Mouse (Mus musculus): ENCODE measurements around the gene Nell2. TPM values are rescaled to one million over a fixed set of nuclear protein-coding genes. Genes with fewer than 3 reads are reported as not detected.
"Not testable (repeated sequence)": the region's sequence is repeated elsewhere in the genome, so short reads cannot be mapped to it uniquely, and the experiment has no call there.

The Nell2 gene
- polyA plus RNA-seq, 1 experiment from 2014 or later = 67.0 TPM

DNA sequence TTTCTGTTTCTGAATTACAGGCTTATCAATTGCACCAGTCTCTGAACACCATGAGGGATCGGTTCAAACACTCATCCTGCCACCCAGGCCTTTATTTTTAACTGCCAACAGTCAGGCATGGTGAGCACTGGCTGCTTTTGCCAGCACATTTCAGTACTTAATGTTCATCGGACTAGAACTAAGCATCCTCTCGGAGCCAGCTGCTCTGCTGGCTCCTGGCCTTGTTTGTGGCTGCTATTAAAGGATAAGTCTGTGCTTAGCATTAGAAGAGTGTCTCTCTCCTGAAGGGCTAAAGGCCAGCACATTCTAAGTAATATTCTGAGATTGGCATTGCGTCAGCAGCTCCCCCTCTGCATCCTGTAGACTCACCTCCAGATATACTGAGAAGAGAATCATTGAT is 7.9 kb upstream of the Nell2 start:
- Histone ChIP-seq H3K9me3 (ENCODE audit: control insufficient read depth, low read length) (no peaks in the 10 kb centered on the region), H3K9ac (ENCODE audit: low read length) (no peak overlapping the region), H3K36me3 (ENCODE audit: control insufficient read depth, insufficient read depth, low read length) (no peaks in the 10 kb centered on the region), H3K4me2 (ENCODE audit: low read depth, low read length, severe bottlenecking) (no peak overlapping the region), H3K27me3 (ENCODE audit: control insufficient read depth, insufficient read depth, low read length) (no peaks in the 10 kb centered on the region), H3K27ac (ENCODE audit: low read depth, low read length) (no peak overlapping the region), H3K4me3 (ENCODE audit: low read depth, low read length) (no peak overlapping the region), H3K4me1 (replicated peaks; ENCODE audit: control insufficient read depth, insufficient read depth, low read length) (no peaks in the 10 kb centered on the region)
- no peak for DNase-seq (ENCODE audit: low spot score)
- ATAC-seq (replicated peaks; ENCODE audit: low FRiP score) = no peak
- 91% methylated on average over 4 of the region's 4 CpGs for WGBS

DNA sequence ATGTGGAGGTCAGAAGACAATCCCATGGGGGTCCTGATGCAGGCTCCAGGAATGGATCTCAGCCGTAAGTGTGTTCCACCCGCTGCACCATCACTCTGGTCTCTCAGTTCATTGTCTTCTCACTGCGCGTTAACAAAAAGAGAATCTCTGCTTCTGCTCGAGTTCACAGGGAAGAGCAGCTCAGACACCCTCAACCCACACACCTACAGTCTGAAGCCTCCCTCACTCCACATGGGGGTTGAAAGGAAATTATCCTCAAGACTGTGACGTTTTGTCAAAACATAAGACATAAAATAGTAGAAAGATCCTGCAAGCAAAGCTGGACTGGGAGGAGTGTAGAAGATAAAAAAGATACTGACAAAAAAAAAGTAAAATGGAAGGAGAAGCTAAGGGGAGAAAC is 6.3 kb upstream of the Nell2 start:
- WGBS = 70% methylated on average over 6 of the region's 6 CpGs
- Histone ChIP-seq H3K9me3 (ENCODE audit: control insufficient read depth, low read length) (no peaks in the 10 kb centered on the region), H3K4me3 (ENCODE audit: low read depth, low read length) (no peak overlapping the region), H3K36me3 (ENCODE audit: control insufficient read depth, insufficient read depth, low read length) (no peaks in the 10 kb centered on the region), H3K27me3 (ENCODE audit: control insufficient read depth, insufficient read depth, low read length) (no peaks in the 10 kb centered on the region), H3K9ac (ENCODE audit: low read length) (no peak overlapping the region), H3K4me2 (ENCODE audit: low read depth, low read length, severe bottlenecking) (no peak overlapping the region), H3K27ac (ENCODE audit: low read depth, low read length) (no peak overlapping the region), H3K4me1 (replicated peaks; ENCODE audit: control insufficient read depth, insufficient read depth, low read length) (no peaks in the 10 kb centered on the region)
- DNase-seq (ENCODE audit: low spot score) = no peak
- ATAC-seq (replicated peaks; ENCODE audit: low FRiP score) = no peak

DNA sequence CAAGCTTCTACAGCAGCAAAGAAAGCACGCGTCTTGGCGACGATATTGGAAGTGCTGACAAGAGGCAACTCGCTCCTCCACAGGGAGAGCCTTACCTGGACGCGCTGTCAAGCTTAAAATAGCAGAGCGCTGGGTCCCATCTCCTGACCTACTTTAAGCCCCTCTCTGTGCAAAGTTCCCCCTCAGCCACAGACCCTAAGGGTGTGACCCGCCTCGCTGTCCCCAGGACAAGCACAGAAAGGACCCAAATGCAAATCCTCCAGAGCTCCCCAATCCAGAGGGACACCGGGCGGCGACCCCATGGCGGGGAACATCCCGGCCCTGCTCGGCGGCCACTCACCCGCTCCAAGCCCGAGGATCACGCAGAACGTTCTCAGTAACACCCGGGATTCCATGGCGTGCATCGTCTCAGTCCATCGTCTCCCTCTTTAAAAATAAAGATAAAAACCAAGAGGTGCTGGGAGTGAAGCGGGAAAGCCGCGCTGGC is 855 bp downstream of the Nell2 start:
- Histone ChIP-seq H3K4me1 (replicated peaks; ENCODE audit: control insufficient read depth, insufficient read depth, low read length) (peaks cover 5% of the 10 kb centered on the region; the same call in 1 of the 2 replicates), H3K4me2 (ENCODE audit: low read depth, low read length, severe bottlenecking) (peak overlapping the region; percentile 91), H3K27me3 (ENCODE audit: control insufficient read depth, insufficient read depth, low read length) (no peaks in the 10 kb centered on the region), H3K27ac (ENCODE audit: low read depth, low read length) (0 out of 2 replicates have a peak overlapping the region, but pooled peaks have one; percentile 12), H3K36me3 (ENCODE audit: control insufficient read depth, insufficient read depth, low read length) (no peaks in the 10 kb centered on the region), H3K4me3 (ENCODE audit: low read depth, low read length) (peak overlapping the region; percentile 75), H3K9me3 (ENCODE audit: control insufficient read depth, low read length) (no peaks in the 10 kb centered on the region), H3K9ac (ENCODE audit: low read length) (peak overlapping the region; percentile 79)
- WGBS = 0% methylated on average over 28 of the region's 28 CpGs
- peak; percentile 72 for DNase-seq (ENCODE audit: low spot score)
- ATAC-seq (replicated peaks; ENCODE audit: low FRiP score) = peak; percentile 25

DNA sequence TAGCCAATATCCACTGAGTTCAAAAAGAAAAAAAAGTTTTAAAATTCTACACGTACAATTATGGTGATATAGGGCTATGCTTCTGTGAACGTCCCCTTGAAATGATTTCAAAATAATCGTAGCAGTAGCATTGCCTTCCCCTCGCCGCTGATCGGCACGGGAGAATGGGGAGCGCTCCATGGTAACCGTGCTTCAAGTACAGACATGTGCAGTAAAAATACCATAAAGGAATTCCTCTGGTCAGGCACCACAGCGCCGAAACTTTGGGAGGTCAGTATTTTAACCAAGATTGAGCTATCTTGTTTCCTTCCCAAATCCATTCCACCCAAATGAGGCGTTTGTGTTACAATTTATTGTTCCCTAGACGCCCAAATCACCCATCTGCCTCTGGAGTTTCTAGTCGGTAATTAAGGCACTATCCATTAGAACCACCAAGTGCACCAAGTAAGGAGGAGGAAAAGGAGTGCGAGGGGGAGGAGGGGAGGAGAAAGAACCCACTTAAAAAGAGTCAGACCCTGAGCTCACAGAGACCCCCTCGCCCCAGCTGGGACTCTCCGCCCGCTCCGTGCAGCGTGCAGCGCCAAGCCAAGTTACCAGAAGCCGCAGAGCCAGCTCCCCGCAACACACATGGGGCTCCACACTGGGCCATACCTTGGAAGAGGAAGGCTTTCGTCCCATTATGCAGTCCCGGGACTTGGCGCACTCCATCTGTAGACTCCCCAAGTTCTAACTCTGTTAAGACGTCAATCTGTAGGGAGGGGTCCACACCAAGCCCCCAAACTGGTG is 1.5 kb downstream of the Nell2 start:
- Histone ChIP-seq H3K4me2 (ENCODE audit: low read depth, low read length, severe bottlenecking) (peak overlapping the region; percentile 91), H3K9ac (ENCODE audit: low read length) (peak overlapping the region; percentile 79), H3K36me3 (ENCODE audit: control insufficient read depth, insufficient read depth, low read length) (no peaks in the 10 kb centered on the region), H3K27me3 (ENCODE audit: control insufficient read depth, insufficient read depth, low read length) (no peaks in the 10 kb centered on the region), H3K4me3 (ENCODE audit: low read depth, low read length) (peak overlapping the region; percentile 75), H3K27ac (ENCODE audit: low read depth, low read length) (no peak overlapping the region), H3K4me1 (replicated peaks; ENCODE audit: control insufficient read depth, insufficient read depth, low read length) (peaks cover 5% of the 10 kb centered on the region; the same call in 1 of the 2 replicates), H3K9me3 (ENCODE audit: control insufficient read depth, low read length) (no peaks in the 10 kb centered on the region)
- peak; percentile 75 for DNase-seq (ENCODE audit: low spot score)
- WGBS = 2% methylated on average over 27 of the region's 27 CpGs
- ATAC-seq (replicated peaks; ENCODE audit: low FRiP score) = peak; percentile 52

DNA sequence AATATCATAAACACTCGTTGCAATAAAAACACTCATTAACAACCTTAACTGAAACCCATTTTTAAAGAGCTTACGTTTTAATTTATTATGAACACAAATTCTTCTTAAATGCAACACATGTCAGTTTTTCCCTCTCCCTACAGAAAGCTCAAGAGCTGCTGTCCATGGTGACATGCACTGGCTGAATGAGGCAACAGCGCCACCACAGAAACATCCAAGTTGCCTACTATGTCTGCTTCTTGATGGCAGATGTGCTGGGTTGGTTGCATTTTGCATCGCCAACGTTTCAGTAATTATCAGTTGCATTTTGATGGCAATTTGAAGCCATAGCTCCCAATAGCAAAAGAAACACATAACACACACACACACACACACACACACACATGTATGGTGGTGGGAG is 2.4 kb downstream of the Nell2 start:
- Histone ChIP-seq H3K4me2 (ENCODE audit: low read depth, low read length, severe bottlenecking) (peak overlapping the region; percentile 91), H3K36me3 (ENCODE audit: control insufficient read depth, insufficient read depth, low read length) (no peaks in the 10 kb centered on the region; the same call in 1 of the 2 replicates), H3K9me3 (ENCODE audit: control insufficient read depth, low read length) (no peaks in the 10 kb centered on the region), H3K4me3 (ENCODE audit: low read depth, low read length) (peak overlapping the region; percentile 75), H3K4me1 (replicated peaks; ENCODE audit: control insufficient read depth, insufficient read depth, low read length) (peaks cover 5% of the 10 kb centered on the region; the same call in 1 of the 2 replicates), H3K27me3 (ENCODE audit: control insufficient read depth, insufficient read depth, low read length) (no peaks in the 10 kb centered on the region), H3K9ac (ENCODE audit: low read length) (no peak overlapping the region), H3K27ac (ENCODE audit: low read depth, low read length) (no peak overlapping the region)
- 12% methylated on average over 5 of the region's 5 CpGs for WGBS
- DNase-seq (ENCODE audit: low spot score) = peak; percentile 68
- no peak for ATAC-seq (replicated peaks; ENCODE audit: low FRiP score)

DNA sequence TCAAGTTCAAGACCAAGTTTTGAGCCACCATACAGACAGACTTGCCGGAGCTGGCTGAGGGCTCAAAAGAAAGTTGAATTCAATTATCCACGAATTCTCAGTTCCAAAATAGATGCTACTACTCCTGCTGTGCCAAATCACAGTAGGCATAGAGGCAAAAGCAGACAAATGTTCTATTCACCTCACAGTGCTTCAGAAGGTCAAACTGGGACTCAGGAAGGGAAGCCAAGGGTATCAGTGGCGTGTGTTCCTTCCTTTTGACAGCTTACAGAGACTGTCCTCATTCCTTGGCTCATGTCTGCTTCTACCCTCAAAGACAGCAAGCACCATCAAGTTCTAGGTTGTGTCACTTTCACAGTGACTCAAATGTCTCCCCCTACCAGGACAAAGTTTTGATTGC is 10.2 kb downstream of the Nell2 start:
- DNase-seq (ENCODE audit: low spot score) (no peak), ATAC-seq (replicated peaks; ENCODE audit: low FRiP score) (no peak)
- Histone ChIP-seq H3K9me3 (ENCODE audit: control insufficient read depth, low read length) (no peaks in the 10 kb centered on the region), H3K4me1 (replicated peaks; ENCODE audit: control insufficient read depth, insufficient read depth, low read length) (no peaks in the 10 kb centered on the region), H3K4me3 (ENCODE audit: low read depth, low read length) (no peak overlapping the region), H3K4me2 (ENCODE audit: low read depth, low read length, severe bottlenecking) (no peak overlapping the region), H3K27me3 (ENCODE audit: control insufficient read depth, insufficient read depth, low read length) (no peaks in the 10 kb centered on the region), H3K27ac (ENCODE audit: low read depth, low read length) (no peak overlapping the region), H3K9ac (ENCODE audit: low read length) (no peak overlapping the region), H3K36me3 (ENCODE audit: control insufficient read depth, insufficient read depth, low read length) (no peaks in the 10 kb centered on the region; the same call in 1 of the 2 replicates)
- 83% methylated on average over 3 of the region's 3 CpGs for WGBS

DNA sequence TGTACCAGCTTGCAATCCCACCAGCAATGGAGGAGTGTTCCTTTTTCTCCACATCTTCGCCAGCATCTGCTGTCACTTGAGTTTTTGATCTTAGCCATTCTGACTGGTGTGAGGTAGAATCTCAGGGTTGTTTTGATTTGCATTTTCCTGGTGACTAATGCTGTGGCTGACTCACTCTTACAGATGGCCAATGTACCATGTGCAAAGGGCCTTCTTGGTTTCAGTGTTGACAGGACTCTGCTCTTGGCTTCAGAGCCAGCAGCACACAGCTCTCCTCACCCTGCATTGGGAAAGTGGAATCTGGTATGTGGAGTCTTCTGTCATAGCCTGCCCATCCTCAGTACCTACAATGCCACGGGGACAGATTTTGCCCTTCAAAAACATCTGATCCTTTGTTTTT is 15.1 kb downstream of the Nell2 start:
- not testable (repeated sequence) for H3K27me3 ChIP-seq (ENCODE audit: control insufficient read depth, insufficient read depth, low read length); H3K4me1 ChIP-seq (replicated peaks; ENCODE audit: control insufficient read depth, insufficient read depth, low read length); H3K4me2 ChIP-seq (ENCODE audit: low read depth, low read length, severe bottlenecking); H3K9me3 ChIP-seq (ENCODE audit: control insufficient read depth, low read length); ATAC-seq (replicated peaks; ENCODE audit: low FRiP score); H3K36me3 ChIP-seq (ENCODE audit: control insufficient read depth, insufficient read depth, low read length); H3K4me3 ChIP-seq (ENCODE audit: low read depth, low read length); H3K9ac ChIP-seq (ENCODE audit: low read length); H3K27ac ChIP-seq (ENCODE audit: low read depth, low read length); DNase-seq (ENCODE audit: low spot score)
- WGBS = 75% methylated on average over 2 of the region's 2 CpGs

DNA sequence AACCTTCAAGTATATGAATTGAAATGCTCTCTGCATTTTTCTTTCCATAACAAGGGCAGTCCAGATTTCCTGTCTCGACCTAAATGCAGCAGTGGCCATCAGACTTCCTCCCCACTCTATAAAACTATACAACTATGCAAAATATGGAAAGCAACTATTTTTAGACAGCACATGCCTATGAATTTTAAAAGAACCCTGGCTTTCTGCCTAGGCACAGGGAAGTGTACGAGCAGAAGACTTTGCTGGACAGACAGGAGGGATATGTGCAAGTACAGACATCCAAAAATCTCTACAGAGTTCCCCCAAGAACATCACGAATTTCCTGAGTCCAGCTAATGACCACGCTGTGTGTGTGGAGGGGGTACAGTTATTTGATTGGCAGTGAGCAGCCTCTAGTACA is 32.7 kb downstream of the Nell2 start:
- no peak for ATAC-seq (replicated peaks; ENCODE audit: low FRiP score)
- Histone ChIP-seq H3K36me3 (ENCODE audit: control insufficient read depth, insufficient read depth, low read length) (no peaks in the 10 kb centered on the region), H3K4me3 (ENCODE audit: low read depth, low read length) (no peak overlapping the region), H3K4me2 (ENCODE audit: low read depth, low read length, severe bottlenecking) (no peak overlapping the region), H3K9me3 (ENCODE audit: control insufficient read depth, low read length) (no peaks in the 10 kb centered on the region), H3K27me3 (ENCODE audit: control insufficient read depth, insufficient read depth, low read length) (no peaks in the 10 kb centered on the region), H3K9ac (ENCODE audit: low read length) (no peak overlapping the region), H3K4me1 (replicated peaks; ENCODE audit: control insufficient read depth, insufficient read depth, low read length) (no peaks in the 10 kb centered on the region), H3K27ac (ENCODE audit: low read depth, low read length) (no peak overlapping the region)
- no peak for DNase-seq (ENCODE audit: low spot score)
- 92% methylated on average over 4 of the region's 4 CpGs for WGBS

DNA sequence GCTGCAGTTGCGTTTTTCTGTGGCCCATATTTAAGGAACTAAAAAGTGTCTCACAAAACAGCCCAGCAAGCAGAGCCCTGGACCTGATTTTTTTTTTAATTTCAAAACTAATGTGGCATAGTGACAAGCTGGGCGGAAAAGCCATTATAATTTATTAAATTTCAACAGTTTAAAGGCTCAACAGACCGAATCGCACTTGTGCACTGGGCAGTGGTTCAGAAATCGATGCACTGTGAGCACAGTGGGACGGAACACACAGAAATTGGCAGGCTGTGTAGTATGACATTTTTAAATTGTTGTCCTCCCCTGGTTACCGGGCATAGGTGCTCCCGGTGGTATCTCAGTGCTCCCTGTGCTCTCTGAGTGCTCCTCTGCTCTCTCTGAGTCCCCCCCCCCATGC is 33.2 kb downstream of the Nell2 start:
- Histone ChIP-seq H3K36me3 (ENCODE audit: control insufficient read depth, insufficient read depth, low read length) (no peaks in the 10 kb centered on the region), H3K4me2 (ENCODE audit: low read depth, low read length, severe bottlenecking) (no peak overlapping the region), H3K27ac (ENCODE audit: low read depth, low read length) (no peak overlapping the region), H3K4me3 (ENCODE audit: low read depth, low read length) (no peak overlapping the region), H3K27me3 (ENCODE audit: control insufficient read depth, insufficient read depth, low read length) (no peaks in the 10 kb centered on the region), H3K4me1 (replicated peaks; ENCODE audit: control insufficient read depth, insufficient read depth, low read length) (no peaks in the 10 kb centered on the region), H3K9ac (ENCODE audit: low read length) (no peak overlapping the region), H3K9me3 (ENCODE audit: control insufficient read depth, low read length) (no peaks in the 10 kb centered on the region)
- ATAC-seq (replicated peaks; ENCODE audit: low FRiP score) = no peak
- no peak for DNase-seq (ENCODE audit: low spot score)
- 93% methylated on average over 8 of the region's 8 CpGs for WGBS

Data from forebrain, embryonic 11.5 days (tissue).